Mouse (Mus musculus) megakaryocyte progenitor cell, adult 5-6 weeks (primary cell): ENCODE results near the gene Mlxip. TPM values are rescaled to one million over a fixed set of nuclear protein-coding genes. Genes with fewer than 3 reads are reported as not detected.

Experiments used
- ATAC-seq: replicated peaks from 2 replicates; pipeline ENCODE4 v1.8.0; 2016; ENCODE audit warnings: mild to moderate bottlenecking, moderate TSS enrichment, inconsistent platforms; ENCODE audit not compliant: poor library complexity
- total RNA-seq, 2 experiments: library from RNA; stranded (forward) in 1 of 2; stranded (reverse) in 1 of 2; fragments of 157-497, 149-512 nt in 1 of 2; fragments of 200-1000 nt in 1 of 2; gene quantifications; 2 replicates each; pipeline versions ENCODE4 v1.2.3 to v1.2.4; 2015 to 2017

The Mlxip gene
- total RNA-seq, 2 experiments from 2014 or later, result 11.3 to 32.6 TPM

DNA sequence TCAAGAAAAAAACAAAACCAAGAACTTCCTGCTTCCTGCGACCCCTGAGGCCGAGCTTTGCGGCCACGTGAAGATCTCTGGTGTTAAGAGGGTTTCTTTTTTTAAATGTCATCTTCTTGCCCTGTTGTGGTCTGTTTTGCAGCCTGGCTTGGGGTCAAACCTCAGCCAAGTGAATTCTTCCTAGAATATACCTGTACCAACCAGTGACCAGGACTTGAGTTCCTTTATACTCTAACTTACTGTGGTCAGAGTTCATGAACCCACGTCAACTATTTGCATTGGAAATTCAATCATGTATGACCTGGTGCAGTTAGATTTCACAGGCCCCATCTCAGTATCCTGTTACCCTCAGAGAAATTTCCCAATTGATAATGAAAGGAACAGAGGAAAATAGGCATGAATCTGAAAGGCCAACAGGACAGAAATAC is 15.1 kb upstream of the Mlxip start:
- no peak for ATAC-seq

DNA sequence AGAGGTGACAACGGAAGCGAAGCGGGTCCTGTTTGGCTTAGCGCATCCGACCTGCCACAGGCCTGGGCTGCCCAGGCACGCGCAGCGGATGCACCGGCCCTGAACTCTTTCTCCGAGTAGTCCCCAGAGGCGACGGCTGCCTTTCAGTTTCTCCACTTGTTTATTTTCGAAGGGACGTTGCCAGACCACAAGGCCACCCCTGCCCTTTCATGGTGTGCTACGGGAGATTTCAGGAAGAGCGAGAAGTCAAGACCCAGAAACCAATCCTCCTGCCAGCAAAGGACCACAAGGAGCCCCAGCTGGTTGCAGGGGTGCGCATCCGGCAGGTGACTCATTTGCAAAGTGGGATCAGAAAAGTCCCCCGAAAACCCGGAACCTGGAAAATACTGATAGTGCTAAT is 12.6 kb upstream of the Mlxip start:
- peak; percentile 25 for ATAC-seq

DNA sequence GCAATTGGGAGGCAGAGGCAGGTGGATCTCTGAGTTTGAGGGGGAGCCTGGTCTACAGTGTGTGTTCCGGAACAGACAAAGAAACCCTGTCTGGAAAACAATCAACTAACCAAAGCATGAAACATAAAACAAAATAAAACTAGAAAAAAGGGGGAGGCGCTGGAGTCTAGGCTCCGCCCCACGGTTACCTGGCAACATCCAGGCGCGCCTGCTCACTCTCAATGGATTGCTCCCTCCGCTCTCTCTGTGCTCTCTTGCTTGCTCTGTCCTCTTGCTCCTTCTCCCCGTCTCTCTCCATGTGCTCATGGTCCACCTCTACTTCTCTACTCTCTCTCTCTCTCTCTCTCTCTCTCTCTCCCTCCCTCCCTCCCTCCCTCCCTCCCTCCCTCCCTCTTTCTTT is 11.9 kb upstream of the Mlxip start:
- no peak for ATAC-seq

- 0 out of 2 replicates have a peak, but pooled peaks have one; percentile 29 for ATAC-seq
Measured at GRCm38 (mm10) chr5:123388452-123388851, 6.1 kb upstream of the Mlxip start.

DNA sequence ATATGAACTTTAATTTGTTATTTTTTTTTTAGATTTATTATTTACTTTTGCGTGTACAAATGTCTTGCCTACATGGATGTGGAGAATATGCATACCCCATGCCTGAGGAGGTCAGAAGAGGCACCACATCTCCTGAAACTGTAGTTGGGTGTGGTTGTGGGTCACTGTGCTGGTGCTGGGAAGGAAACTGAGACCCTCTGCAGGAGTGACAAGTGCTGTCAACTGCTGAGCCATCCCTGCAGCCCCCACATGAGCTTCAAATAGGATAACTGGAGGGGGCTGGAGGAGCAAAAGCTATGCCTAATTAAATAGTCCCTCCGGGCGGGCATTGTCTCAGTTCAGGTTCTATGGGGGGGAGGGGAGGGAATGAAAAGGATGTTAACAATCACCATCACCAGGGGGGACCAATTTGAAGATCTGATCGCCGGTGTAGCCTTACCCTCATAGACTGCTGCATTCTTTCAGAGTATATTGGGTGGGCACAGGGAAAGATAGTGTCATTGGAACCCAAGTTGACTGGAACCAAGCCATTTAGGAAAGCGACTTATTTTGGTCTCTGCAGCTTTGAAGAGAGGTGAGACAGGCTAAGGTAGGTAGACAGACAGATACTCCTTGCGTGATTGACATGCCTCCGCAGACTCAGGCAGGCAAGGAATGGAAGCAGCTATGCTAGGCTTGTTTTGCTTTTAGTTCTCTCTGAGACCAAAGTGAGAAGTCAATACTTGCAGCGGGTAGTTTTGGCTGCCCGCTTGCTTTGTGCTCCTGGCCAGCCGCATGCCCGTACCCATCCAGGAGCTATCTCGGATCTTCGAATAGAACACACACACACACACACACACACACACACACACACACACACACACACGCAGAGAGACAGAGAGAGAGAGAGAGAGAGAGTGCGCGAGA is 3.8 kb upstream of the Mlxip start:
- ATAC-seq, result no peak

DNA sequence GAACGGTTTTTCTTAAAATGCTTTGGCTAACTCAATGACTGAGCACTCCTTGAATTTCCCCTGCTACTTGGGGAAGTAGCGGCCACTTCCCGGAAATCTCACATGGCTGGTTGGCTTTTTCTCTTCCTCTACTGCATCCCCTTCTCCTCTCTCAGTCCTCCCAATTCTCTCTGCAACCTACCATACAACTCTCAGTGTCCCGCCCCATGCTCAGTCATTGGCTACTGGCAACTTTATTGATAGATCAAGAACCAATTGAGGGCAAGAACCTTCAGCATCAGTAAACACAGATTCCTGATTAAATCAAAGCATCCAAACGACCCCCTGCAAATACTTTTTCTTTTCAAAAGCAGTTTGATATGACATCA is 3.2 kb upstream of the Mlxip start:
- ATAC-seq, result 0 out of 2 replicates have a peak, but pooled peaks have one; percentile 5

DNA sequence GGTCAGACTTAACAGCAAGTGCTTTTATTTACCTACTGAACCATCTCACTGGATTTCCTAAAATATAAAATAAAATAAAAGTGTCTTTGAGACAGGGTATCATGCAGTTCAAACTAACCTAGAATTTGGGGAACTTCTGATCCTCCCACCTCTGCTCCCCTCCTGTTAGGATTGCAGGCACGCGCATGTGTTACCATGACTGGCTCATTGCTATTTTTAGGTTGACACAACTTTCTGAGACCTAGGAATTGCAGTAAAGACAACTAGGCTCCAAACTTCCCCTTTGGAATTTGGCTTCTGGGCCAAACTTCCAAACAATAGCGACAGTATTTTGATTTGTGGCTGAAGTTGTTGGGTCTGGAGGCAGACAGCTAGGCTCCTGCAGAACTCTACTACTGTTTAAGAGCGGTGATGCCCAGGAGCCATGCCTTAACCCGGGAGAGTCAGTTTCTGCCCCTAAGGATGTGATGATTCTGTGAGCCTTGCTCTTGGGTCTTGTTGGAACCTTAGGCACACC is 754 bp upstream of the Mlxip start:
- ATAC-seq, result no peak

- peak; percentile 17; the same call in 1 of the 2 replicates for ATAC-seq
Measured at GRCm38 (mm10) chr5:123394957-123395881, 621 bp downstream of the Mlxip start.

- ATAC-seq, result no peak
Measured at GRCm38 (mm10) chr5:123396901-123397464, 2.4 kb downstream of the Mlxip start.

DNA sequence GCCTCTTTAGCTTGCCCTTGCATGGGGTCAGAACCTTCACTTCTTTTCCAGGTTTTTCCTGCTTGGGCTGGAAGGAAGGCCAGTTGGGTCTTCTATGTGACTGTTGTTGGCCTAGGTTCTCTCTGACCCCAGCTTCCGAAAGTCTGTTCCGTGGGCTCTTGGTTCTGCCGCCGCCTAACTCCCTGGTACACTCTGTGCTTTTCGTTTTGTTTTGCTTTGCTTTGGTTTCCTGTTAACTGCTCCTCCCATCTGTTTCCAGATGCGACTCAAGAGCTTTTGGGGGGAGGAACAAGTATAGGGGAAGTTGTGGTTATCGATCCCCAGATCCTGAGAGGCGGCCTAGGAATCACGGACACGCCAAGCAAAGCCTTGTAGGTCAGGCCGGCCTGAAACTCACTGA is 3.2 kb downstream of the Mlxip start:
- ATAC-seq, result no peak

DNA sequence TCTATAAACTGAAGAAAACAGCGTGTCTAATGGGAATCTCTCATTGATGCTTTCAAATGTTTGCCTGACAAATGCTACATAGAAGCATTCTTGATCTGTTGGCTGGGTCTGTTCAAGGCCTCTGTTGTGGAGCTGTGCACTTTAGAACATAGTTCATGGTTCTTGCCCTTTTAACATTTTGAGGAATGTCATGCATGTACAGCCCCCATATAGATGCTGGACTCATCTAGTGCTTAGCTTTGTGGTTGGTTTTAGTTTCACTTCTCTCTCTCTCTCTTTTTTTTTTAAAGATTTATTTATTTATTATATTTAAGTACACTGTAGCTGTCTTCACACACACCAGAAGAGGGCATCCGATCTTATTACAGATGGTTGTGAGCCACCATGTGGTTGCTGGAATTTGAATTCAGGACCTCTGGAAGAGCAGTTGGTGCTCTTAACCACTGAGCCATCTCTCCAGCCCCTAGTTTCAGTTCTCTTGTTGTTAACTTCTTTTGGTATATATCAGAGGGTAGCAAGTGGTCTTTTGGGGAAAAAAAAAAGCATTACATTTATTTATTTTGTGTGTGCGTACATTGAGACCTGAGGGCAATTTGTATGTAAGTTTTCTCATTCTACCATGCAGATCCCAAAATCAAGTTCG is 4.4 kb downstream of the Mlxip start:
- ATAC-seq, result no peak

DNA sequence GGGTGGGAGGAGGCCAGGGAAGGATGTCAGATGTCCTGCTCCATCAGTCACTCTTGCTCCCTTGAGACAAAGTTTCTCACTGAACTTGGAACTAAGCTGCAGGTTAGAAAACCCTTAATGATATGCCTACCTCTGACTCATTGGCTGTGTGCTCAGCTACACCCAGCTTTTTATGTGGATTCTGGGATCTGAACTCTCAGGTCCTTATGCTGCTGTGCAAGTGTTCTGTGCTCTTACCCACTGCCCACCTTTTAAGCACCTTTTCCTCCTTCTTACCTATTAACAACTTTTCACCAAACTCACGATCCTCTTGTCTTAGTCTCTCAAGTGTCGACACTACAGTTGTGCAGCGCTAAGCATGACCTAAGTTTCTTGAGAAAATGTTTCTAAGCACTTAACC is 9.9 kb downstream of the Mlxip start:
- ATAC-seq, result no peak

- ATAC-seq, result 0 out of 2 replicates have a peak, but pooled peaks have one; percentile 20
Measured at GRCm38 (mm10) chr5:123406952-123407351, 12.4 kb downstream of the Mlxip start.

DNA sequence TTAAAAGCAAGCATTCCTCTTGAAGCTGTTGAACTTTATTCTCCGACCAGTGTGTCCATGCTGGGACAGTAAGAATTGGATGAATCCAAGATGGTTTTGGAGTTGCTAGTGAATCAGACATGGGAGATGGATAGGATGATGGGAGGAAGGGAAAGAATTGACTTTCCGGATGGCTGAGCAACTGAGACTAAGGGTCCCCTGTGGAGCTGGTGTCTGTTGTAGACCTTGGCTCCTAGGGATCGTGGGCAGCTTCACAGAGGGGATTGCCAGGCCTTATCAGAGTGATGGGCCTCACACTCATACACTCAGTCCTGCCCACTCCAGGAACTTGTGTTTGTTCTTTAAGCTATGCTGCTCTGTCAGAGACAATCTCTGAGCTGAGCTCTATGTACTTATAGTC is 13.6 kb downstream of the Mlxip start:
- no peak for ATAC-seq

DNA sequence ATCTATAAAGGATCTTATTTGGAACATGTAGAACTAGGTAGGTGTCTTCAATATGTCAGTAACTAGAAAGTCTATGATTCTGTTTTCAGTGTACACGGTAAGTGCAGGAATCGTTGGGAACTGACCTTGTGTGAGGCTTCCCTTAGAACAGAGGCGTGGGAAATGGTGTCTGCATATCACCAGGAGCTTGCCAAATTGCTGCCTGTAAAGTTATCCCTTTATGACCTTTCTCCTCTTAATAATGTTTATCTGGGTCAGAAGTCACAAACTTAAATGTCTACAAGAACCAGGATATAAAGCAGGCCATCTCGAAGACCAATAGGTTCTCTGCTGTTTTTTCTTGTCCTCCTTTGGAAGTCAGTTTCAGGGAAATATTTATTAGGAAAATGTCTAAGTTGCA is 17.6 kb downstream of the Mlxip start:
- no peak for ATAC-seq

DNA sequence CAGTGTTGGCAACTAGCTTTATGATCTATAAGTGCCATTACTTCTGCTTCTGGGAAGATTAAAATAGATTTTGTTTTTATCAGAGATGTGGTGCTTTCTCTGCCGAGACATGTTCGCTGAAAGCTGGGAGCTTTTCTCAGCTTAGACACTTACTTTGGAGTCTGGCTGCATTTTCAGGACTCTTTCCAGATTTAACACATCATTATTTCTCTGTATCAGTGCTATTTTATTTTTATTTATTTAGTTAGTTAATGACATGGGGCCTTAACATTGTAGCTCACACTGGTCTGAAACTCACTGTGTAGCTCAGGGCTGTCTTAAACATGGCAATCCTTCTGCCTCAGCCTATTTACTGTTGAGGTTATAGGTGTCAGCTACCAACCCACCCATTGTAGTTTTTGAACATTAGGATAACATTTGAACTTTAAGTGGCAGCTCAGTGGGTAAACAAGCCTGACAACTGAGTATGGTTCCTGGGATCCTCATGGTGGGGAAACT is 19.3 kb downstream of the Mlxip start:
- ATAC-seq, result no peak

DNA sequence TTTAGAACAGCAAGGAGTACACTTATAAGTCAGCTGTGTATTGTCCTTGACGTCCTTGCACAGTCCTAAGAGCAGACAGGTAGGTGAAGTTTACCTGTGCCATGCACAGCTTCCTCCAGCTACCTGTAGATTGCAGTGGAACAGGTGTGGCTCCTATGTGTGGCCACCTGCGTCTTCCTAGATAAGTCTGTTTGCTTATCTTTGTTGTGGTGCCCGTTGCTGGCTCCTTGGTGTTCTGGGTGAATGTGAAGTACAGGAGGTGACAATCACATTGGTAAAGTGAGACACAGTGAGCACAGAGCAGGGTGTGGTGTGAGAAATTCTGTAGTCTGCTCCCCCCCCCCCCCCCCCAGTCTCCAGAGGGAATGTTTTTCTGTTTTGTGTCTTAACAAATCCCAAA is 21.6 kb downstream of the Mlxip start:
- peak; percentile 27 for ATAC-seq

GRCm38 (mm10) chr5:123416566-123417518 is 22.2 kb downstream of the Mlxip start:
- peak; percentile 55 for ATAC-seq

DNA sequence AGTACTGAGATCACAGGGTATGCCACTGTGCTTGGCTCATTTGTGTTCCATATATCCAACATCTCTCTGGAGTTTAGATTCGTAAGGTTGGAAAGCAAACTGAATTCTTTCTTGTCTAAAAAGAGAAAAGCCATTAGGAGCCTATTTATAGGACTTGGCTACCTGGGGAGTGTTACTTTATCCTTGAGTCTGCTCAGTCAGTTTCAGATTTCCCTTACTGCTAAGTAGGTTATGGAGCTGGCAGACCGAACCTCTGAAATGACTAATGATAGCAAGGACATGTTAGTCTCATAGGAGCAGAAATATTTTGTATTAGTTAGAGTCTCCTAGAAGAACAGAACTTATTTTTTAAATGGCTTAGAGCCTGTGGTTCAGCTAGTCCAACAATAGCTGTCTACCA is 29.3 kb downstream of the Mlxip start:
- ATAC-seq, result no peak
